Mouse (Mus musculus) megakaryocyte-erythroid progenitor cell, adult 5-6 weeks (primary cell): Measurements from ENCODE around the gene S100a1. TPM values are rescaled to one million over a fixed set of nuclear protein-coding genes. Genes with fewer than 3 reads are reported as not detected.
A peak's percentile ranks its signal among the peaks of the same experiment; 100 is the strongest.

Experiments used
- ATAC-seq: replicated peaks from 2 replicates; pipeline ENCODE4 v1.8.0; 2016; ENCODE audit warnings: mild to moderate bottlenecking, inconsistent platforms; ENCODE audit not compliant: severe bottlenecking, poor library complexity, low FRiP score, low TSS enrichment
- total RNA-seq, 2 experiments: library from RNA; stranded (forward) in 1 of 2; stranded (reverse) in 1 of 2; fragments of 200-1000, 215-1000 nt in 1 of 2; fragments of >200 nt in 1 of 2; fragmentation: Nextera tagmentation in 1 of 2; gene quantifications; 2 replicates each; pipeline ENCODE4 v1.2.3; 2014 to 2017

The S100a1 gene
- total RNA-seq, 2 experiments from 2014 or later = 33.2 to 55.0 TPM

GRCm38 (mm10) chr3:90512948-90513642 lies 1.1 kb downstream of the S100a1 start:
- no peak for ATAC-seq

GRCm38 (mm10) chr3:90512276-90512675 lies 1.9 kb downstream of the S100a1 start:
- ATAC-seq = no peak

- no peak for ATAC-seq
Measured at GRCm38 (mm10) chr3:90509747-90510123, 4.5 kb downstream of the S100a1 start.

GRCm38 (mm10) chr3:90508950-90509746 lies 5.0 kb downstream of the S100a1 start, which contains the start of gene Chtop:
Gene Chtop (minus strand): TSS chr3:90509498.
- ATAC-seq = peak; percentile 78

GRCm38 (mm10) chr3:90508287-90508949 lies 5.8 kb downstream of the S100a1 start:
- no peak for ATAC-seq

GRCm38 (mm10) chr3:90506362-90506761 lies 7.8 kb downstream of the S100a1 start:
- ATAC-seq = no peak

- ATAC-seq = no peak
Measured at GRCm38 (mm10) chr3:90505216-90505615, 9.0 kb downstream of the S100a1 start.

GRCm38 (mm10) chr3:90503444-90503843 lies 10.7 kb downstream of the S100a1 start:
- ATAC-seq = no peak

GRCm38 (mm10) chr3:90497597-90497996 lies 16.6 kb downstream of the S100a1 start:
- ATAC-seq = no peak

GRCm38 (mm10) chr3:90495850-90496525 lies 18.2 kb downstream of the S100a1 start:
- no peak for ATAC-seq

GRCm38 (mm10) chr3:90493831-90494540 lies 20.2 kb downstream of the S100a1 start:
- no peak for ATAC-seq

- ATAC-seq = no peak
Measured at GRCm38 (mm10) chr3:90491350-90491749, 22.8 kb downstream of the S100a1 start.

- ATAC-seq = peak; percentile 98
Measured at GRCm38 (mm10) chr3:90490696-90491256, 23.4 kb downstream of the S100a1 start, which contains the start of gene Snapin. Gene Snapin (minus strand): TSS chr3:90491033.

- ATAC-seq = no peak
Measured at GRCm38 (mm10) chr3:90488576-90488975, 25.6 kb downstream of the S100a1 start.

- no peak for ATAC-seq
Measured at GRCm38 (mm10) chr3:90486998-90487397, 27.2 kb downstream of the S100a1 start.

- peak; percentile 97 for ATAC-seq
Measured at GRCm38 (mm10) chr3:90475831-90476611, 38.2 kb downstream of the S100a1 start, which contains the start of gene Ilf2. Gene Ilf2 (plus strand): TSS chr3:90476126.

- no peak; the same call in 1 of the 2 replicates for ATAC-seq
Measured at GRCm38 (mm10) chr3:90475151-90475830, 38.9 kb downstream of the S100a1 start.
